Mouse (Mus musculus): Measurements from ENCODE around the gene Defb36. TPM values are rescaled to one million over a fixed set of nuclear protein-coding genes. Genes with fewer than 3 reads are reported as not detected.

Defb36 gene
- polyA plus RNA-seq (2011; ENCODE audit: insufficient read depth, insufficient read length, low read depth, missing spikeins), result not detected in 2 replicates

DNA sequence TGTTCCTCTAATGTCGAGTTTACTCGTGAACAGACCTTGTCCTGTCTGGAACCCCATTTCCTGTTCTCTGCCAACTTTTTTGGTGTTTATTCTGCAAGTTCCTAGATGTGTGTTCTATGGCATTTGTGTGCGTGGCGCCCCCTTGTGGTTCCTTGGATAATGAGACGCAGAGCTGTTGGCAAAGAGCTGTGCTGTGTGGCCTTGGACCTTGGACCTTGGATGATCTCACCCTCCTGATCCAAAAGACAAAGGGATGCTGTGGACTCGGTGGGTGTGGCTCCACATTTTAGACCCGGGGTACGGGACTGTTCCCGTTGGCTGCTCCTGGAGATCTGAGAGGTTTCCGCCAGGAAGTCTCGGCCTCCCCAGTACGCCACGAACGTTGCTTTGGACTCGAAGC, at the start of gene Defb36:
Gene Defb36 (plus strand): TSS at position 271 of the 400 bp plus-strand sequence.
- Histone ChIP-seq H3K36me3 (ENCODE audit: control insufficient read depth, insufficient read depth, low read length, poor library complexity, severe bottlenecking) (no peaks in the 10 kb centered on the region), H3K4me1 (ENCODE audit: control insufficient read depth, insufficient read depth, low read length) (no peaks in the 10 kb centered on the region), H3K9ac (ENCODE audit: low read depth, poor library complexity, severe bottlenecking) (no peak within 1 kb of the TSS)

DNA sequence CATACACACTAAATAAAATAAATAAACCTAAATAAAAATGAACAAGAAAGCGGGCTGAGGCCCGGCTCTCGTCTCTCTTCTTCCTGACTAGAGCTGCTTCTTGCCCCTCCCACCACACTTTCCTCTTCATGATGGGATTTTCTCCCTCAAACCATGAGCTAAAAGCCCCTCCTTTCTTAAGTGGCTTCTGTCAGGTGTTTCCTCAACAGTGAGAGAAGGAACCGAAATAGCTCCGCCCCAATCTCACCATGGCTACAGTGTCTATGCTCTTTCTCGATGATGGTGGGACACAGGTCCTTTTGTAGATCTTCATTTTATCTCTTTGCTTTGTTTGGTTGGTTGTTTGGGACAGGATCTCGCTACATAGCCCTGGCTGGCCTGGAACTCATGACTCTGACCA, 47.5 kb upstream of the Defb36 start:
- Histone ChIP-seq H3K36me3 (ENCODE audit: control insufficient read depth, insufficient read depth, low read length, poor library complexity, severe bottlenecking) (no peaks in the 10 kb centered on the region), H3K9me3 (replicated peaks; ENCODE audit: control insufficient read depth, insufficient read depth, low read length, poor library complexity, severe bottlenecking) (no peaks in the 10 kb centered on the region), H3K4me1 (ENCODE audit: control insufficient read depth, insufficient read depth, low read length) (no peaks in the 10 kb centered on the region), H3K4me3 (ENCODE audit: low read depth, low read length) (no peak overlapping the region), H3K27ac (ENCODE audit: insufficient read depth, low read length) (no peak overlapping the region), H3K27me3 (ENCODE audit: control insufficient read depth, insufficient read depth, low read length, poor library complexity, severe bottlenecking) (0 out of 2 replicates have a peak, but pooled peaks cover 2% of the 10 kb centered on the region), H3K9ac (ENCODE audit: low read depth, poor library complexity, severe bottlenecking) (no peak overlapping the region)
- TF ChIP-seq POLR2A (IDR thresholded peaks at IDR 0.05; ENCODE audit: insufficient read depth, low read length), result no peak

More for the DNA sequence above, at the start of gene Defb36:
- H3K27me3 ChIP-seq (ENCODE audit: control insufficient read depth, insufficient read depth, low read length, poor library complexity, severe bottlenecking), result no peaks in the 10 kb centered on the region
- H3K27ac ChIP-seq (ENCODE audit: insufficient read depth, low read length), result no peak within 1 kb of the TSS
- TF ChIP-seq EP300 (IDR thresholded peaks at IDR 0.05; ENCODE audit: insufficient read depth, low read depth, low read length), result no peak
- peak; percentile 63 for TF ChIP-seq CTCF (IDR thresholded peaks at IDR 0.05; ENCODE audit: low read depth, low read length)
- TF ChIP-seq POLR2A (IDR thresholded peaks at IDR 0.05; ENCODE audit: insufficient read depth, low read length), result no peak
- no peak within 1 kb of the TSS for H3K4me3 ChIP-seq (ENCODE audit: low read depth, low read length)
- H3K9me3 ChIP-seq (replicated peaks; ENCODE audit: control insufficient read depth, insufficient read depth, low read length, poor library complexity, severe bottlenecking), result no peaks in the 10 kb centered on the region

DNA sequence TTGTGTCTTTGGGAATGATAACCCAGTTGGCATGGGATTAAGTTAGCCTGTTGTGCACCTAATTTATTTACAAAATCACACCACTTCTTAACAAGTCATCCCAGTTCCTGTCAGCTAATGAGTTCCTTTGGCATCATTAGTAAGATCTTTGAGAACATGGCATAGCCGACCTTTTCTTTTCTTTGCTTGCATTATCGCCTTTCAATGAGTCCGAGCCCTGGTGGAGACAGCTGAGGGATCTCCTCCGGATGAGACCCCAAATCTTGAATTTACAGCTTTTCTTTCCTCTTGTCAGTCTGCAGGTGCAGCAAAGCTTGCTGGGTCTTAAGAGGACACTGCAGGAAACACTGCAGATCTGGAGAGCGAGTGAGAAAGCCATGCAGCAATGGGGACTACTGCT, 35.1 kb upstream of the Defb36 start, which contains the start of gene Gm17416:
Gene Gm17416 (plus strand): TSS at position 301 of the 400 bp plus-strand sequence.
- Histone ChIP-seq H3K4me3 (ENCODE audit: low read depth, low read length) (no peak within 1 kb of the TSS), H3K4me1 (ENCODE audit: control insufficient read depth, insufficient read depth, low read length) (no peaks in the 10 kb centered on the region), H3K27ac (ENCODE audit: insufficient read depth, low read length) (no peak within 1 kb of the TSS), H3K9me3 (replicated peaks; ENCODE audit: control insufficient read depth, insufficient read depth, low read length, poor library complexity, severe bottlenecking) (no peaks in the 10 kb centered on the region), H3K27me3 (ENCODE audit: control insufficient read depth, insufficient read depth, low read length, poor library complexity, severe bottlenecking) (no peaks in the 10 kb centered on the region), H3K36me3 (ENCODE audit: control insufficient read depth, insufficient read depth, low read length, poor library complexity, severe bottlenecking) (no peaks in the 10 kb centered on the region), H3K9ac (ENCODE audit: low read depth, poor library complexity, severe bottlenecking) (no peak within 1 kb of the TSS)
- TF ChIP-seq EP300 (IDR thresholded peaks at IDR 0.05; ENCODE audit: insufficient read depth, low read depth, low read length) (no peak), POLR2A (IDR thresholded peaks at IDR 0.05; ENCODE audit: insufficient read depth, low read length) (no peak), CTCF (IDR thresholded peaks at IDR 0.05; ENCODE audit: low read depth, low read length) (no peak)

DNA sequence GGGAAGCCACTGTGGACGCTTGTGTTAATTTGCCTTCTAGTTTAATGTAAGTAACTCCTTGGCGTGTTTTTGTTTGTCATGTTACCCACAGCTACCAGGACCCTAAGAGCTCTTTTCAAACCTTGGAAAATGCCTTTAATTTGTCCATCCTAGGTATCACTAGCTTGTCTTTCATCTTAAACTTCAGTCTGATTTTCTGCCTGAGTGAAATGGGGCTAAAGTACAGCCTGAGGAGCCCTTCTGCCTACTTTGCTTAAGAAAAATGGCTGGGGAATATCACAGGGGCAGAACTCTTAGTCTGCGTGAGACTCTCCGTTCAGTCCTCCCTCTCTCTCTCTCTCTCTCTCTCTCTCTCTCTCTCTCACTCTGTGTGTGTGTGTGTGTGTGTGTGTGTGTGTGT, 34.2 kb upstream of the Defb36 start:
- Histone ChIP-seq H3K4me3 (ENCODE audit: low read depth, low read length) (no peak overlapping the region), H3K27me3 (ENCODE audit: control insufficient read depth, insufficient read depth, low read length, poor library complexity, severe bottlenecking) (no peaks in the 10 kb centered on the region), H3K4me1 (ENCODE audit: control insufficient read depth, insufficient read depth, low read length) (no peaks in the 10 kb centered on the region), H3K9ac (ENCODE audit: low read depth, poor library complexity, severe bottlenecking) (no peak overlapping the region), H3K36me3 (ENCODE audit: control insufficient read depth, insufficient read depth, low read length, poor library complexity, severe bottlenecking) (no peaks in the 10 kb centered on the region), H3K27ac (ENCODE audit: insufficient read depth, low read length) (no peak overlapping the region), H3K9me3 (replicated peaks; ENCODE audit: control insufficient read depth, insufficient read depth, low read length, poor library complexity, severe bottlenecking) (no peaks in the 10 kb centered on the region)
- TF ChIP-seq CTCF (IDR thresholded peaks at IDR 0.05; ENCODE audit: low read depth, low read length) (no peak), EP300 (IDR thresholded peaks at IDR 0.05; ENCODE audit: insufficient read depth, low read depth, low read length) (no peak), POLR2A (IDR thresholded peaks at IDR 0.05; ENCODE audit: insufficient read depth, low read length) (no peak)

DNA sequence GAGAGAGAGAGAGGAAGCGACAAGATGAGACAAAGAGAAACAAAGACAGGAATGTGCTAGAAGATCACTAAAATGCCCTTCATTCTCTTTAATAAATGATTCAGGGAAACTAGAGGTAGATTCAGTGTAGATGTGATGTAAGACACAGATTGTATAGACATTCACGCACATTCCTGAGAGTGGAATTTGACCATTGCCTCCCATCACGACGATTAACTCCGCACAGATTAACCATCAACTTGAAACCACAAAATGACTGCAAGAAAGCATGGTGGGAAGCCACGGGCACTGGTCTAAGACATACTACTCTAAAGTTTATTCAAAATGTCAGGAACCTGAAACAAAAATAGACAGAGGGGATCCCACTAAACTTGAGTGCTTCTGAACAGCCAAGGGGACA, 33.8 kb upstream of the Defb36 start:
- H3K9ac ChIP-seq (ENCODE audit: low read depth, poor library complexity, severe bottlenecking), result no peak overlapping the region
- H3K4me1 ChIP-seq (ENCODE audit: control insufficient read depth, insufficient read depth, low read length), result no peaks in the 10 kb centered on the region
- H3K9me3 ChIP-seq (replicated peaks; ENCODE audit: control insufficient read depth, insufficient read depth, low read length, poor library complexity, severe bottlenecking), result no peaks in the 10 kb centered on the region
- no peaks in the 10 kb centered on the region for H3K27me3 ChIP-seq (ENCODE audit: control insufficient read depth, insufficient read depth, low read length, poor library complexity, severe bottlenecking)
- no peak overlapping the region for H3K4me3 ChIP-seq (ENCODE audit: low read depth, low read length)
- H3K27ac ChIP-seq (ENCODE audit: insufficient read depth, low read length), result no peak overlapping the region
- TF ChIP-seq EP300 (IDR thresholded peaks at IDR 0.05; ENCODE audit: insufficient read depth, low read depth, low read length), result no peak
- no peak for TF ChIP-seq POLR2A (IDR thresholded peaks at IDR 0.05; ENCODE audit: insufficient read depth, low read length)
- no peak for TF ChIP-seq CTCF (IDR thresholded peaks at IDR 0.05; ENCODE audit: low read depth, low read length)
- H3K36me3 ChIP-seq (ENCODE audit: control insufficient read depth, insufficient read depth, low read length, poor library complexity, severe bottlenecking), result no peaks in the 10 kb centered on the region

DNA sequence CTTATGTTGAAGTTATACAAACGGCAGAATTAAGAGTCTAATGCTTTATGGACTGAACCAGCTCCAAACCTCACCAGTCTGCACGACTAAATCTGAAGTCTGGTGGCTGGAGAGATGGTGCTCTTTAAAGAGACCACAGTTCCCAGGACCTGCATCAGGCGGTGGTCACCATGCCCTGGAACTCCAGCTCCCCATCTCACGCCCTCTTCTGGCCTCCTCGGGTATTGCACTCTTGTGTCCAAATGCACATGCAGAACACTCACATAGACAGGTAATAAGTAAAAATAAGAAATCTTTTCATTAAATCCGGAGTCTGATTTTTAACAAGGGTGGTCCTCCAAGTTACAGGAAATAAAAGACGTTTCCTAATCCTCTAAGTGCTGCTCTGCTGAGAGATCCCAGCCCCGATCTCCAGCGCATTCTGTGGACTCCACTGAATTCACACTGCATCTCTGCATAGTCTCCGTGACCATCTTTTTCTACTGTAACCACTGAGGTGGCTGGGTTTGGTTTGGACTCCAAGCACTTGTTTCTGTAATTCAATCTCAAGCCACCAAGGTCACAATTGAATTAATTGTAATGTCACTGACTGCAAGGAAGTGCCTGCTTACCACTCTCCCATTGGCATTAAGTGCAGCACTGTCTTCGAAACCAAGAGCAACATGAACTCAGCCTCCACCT, 31.9 kb upstream of the Defb36 start, which contains the start of gene Defb21:
Gene Defb21 (plus strand): TSS at position 631 of the 681 bp plus-strand sequence.
- Histone ChIP-seq H3K27me3 (ENCODE audit: control insufficient read depth, insufficient read depth, low read length, poor library complexity, severe bottlenecking) (no peaks in the 10 kb centered on the region), H3K36me3 (ENCODE audit: control insufficient read depth, insufficient read depth, low read length, poor library complexity, severe bottlenecking) (no peaks in the 10 kb centered on the region), H3K4me1 (ENCODE audit: control insufficient read depth, insufficient read depth, low read length) (no peaks in the 10 kb centered on the region), H3K4me3 (ENCODE audit: low read depth, low read length) (no peak within 1 kb of the TSS), H3K27ac (ENCODE audit: insufficient read depth, low read length) (no peak within 1 kb of the TSS), H3K9me3 (replicated peaks; ENCODE audit: control insufficient read depth, insufficient read depth, low read length, poor library complexity, severe bottlenecking) (no peaks in the 10 kb centered on the region), H3K9ac (ENCODE audit: low read depth, poor library complexity, severe bottlenecking) (no peak within 1 kb of the TSS)
- TF ChIP-seq EP300 (IDR thresholded peaks at IDR 0.05; ENCODE audit: insufficient read depth, low read depth, low read length) (no peak), CTCF (IDR thresholded peaks at IDR 0.05; ENCODE audit: low read depth, low read length) (peak; percentile 70)

Data from ES-Bruce4 (cell line).